In the genomic region with DNA sequence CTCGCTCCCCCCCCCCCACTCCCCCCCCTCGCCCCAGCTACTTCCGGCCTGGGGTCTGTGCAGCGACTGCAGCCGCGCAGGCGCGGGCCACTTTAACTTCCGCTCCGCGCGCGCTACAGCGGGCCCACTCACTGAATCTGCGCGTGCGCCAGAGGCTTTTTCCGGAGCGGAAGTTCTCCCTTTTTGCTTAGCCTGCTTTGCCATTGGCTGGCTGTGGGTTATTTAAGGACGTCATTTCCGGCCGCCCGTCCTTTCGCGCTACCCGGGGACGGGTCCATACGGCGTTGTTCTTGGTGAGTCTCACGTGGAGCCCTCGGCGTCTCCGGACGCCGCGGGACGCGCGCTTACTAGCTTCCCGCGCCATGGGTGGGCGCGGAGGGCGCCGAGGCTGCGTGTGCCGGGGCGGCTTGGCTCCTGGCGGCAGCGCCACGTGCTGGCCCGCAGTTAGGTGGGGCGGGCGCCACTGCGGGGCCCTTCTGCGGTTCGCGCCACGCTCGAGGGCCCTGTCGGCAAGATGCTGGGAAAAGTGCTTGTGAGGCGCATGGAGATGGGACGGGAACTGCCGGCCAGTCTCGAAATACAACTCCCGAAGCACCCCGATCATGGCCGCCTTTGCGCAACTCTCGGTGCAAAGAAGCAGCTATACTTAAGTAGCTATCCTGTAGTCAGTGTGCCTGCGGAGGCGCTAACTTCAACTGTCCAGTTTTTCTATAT, we compare ENCODE assay signal across 8 mouse cellular contexts. TPM values are rescaled to one million over a fixed set of nuclear protein-coding genes. Genes with fewer than 3 reads are reported as not detected.
A peak's percentile ranks its signal among the peaks of the same experiment; 100 is the strongest.
DNase-seq lines count a peak whose midpoint lies in the region; ATAC-seq and TF ChIP-seq lines count a peak whose summit lies in the region.

Gene Rpsa (plus strand): TSS at position 152 of the 714 bp plus-strand sequence.

- no peaks in the 10 kb centered on the region for H3K9me3 ChIP-seq in forebrain, embryonic 10.5 days
- no peaks in the 10 kb centered on the region for H3K9me3 ChIP-seq in heart, embryonic 15.5 days (replicated peaks)
- H3K9me3 ChIP-seq in liver, embryonic 14.5 days (ENCODE audit: control insufficient read depth, low read length), result no peaks in the 10 kb centered on the region
- no peaks in the 10 kb centered on the region for H3K9me3 ChIP-seq in neural tube, embryonic 11.5 days (ENCODE audit: control insufficient read depth, low read length)
- no peaks in the 10 kb centered on the region for H3K9me3 ChIP-seq in stomach, postnatal 0 days (ENCODE audit: control insufficient read depth, low read length)

- H3K9ac ChIP-seq in heart, embryonic 15.5 days, result peak within 1 kb of the TSS; percentile 100
- peak within 1 kb of the TSS; percentile 100 for H3K9ac ChIP-seq in liver, embryonic 14.5 days (replicated peaks)
- peak within 1 kb of the TSS; percentile 97 for H3K9ac ChIP-seq in neural tube, embryonic 11.5 days (ENCODE audit: low read length)
- H3K9ac ChIP-seq in stomach, postnatal 0 days (ENCODE audit: low read length), result peak within 1 kb of the TSS; percentile 97

- no peak for TF ChIP-seq CTCF in liver, embryonic 14.5 days (IDR thresholded peaks at IDR 0.05; ENCODE audit: low read depth)
- no peak for TF ChIP-seq CTCF in stomach, postnatal 0 days (IDR thresholded peaks at IDR 0.05; ENCODE audit: low read depth)

- H3K27ac ChIP-seq in forebrain, embryonic 10.5 days, result peak within 1 kb of the TSS; percentile 100
- peak within 1 kb of the TSS; percentile 95 for H3K27ac ChIP-seq in heart, embryonic 15.5 days
- H3K27ac ChIP-seq in liver, embryonic 14.5 days, result peak within 1 kb of the TSS; percentile 84
- peak within 1 kb of the TSS; percentile 75 for H3K27ac ChIP-seq in neural tube, embryonic 11.5 days (ENCODE audit: low read depth, low read length)
- peak within 1 kb of the TSS; percentile 94 for H3K27ac ChIP-seq in stomach, postnatal 0 days (replicated peaks)

- H3K36me3 ChIP-seq in forebrain, embryonic 10.5 days (replicated peaks), result peaks cover 60% of the 10 kb centered on the region
- peaks cover 51% of the 10 kb centered on the region for H3K36me3 ChIP-seq in heart, embryonic 15.5 days
- peaks cover 63% of the 10 kb centered on the region for H3K36me3 ChIP-seq in liver, embryonic 14.5 days (replicated peaks; ENCODE audit: control insufficient read depth, insufficient read depth, low read depth)
- H3K36me3 ChIP-seq in neural tube, embryonic 11.5 days (ENCODE audit: control insufficient read depth, insufficient read depth, low read length), result peaks cover 11% of the 10 kb centered on the region
- peaks cover 15% of the 10 kb centered on the region; the same call in 1 of the 2 replicates for H3K36me3 ChIP-seq in stomach, postnatal 0 days (ENCODE audit: control insufficient read depth, insufficient read depth, low read length)

- no peaks in the 10 kb centered on the region for H3K27me3 ChIP-seq in forebrain, embryonic 10.5 days (ENCODE audit: poor library complexity, severe bottlenecking)
- H3K27me3 ChIP-seq in heart, embryonic 15.5 days, result no peaks in the 10 kb centered on the region
- H3K27me3 ChIP-seq in liver, embryonic 14.5 days (ENCODE audit: control insufficient read depth, insufficient read depth, low read length), result no peaks in the 10 kb centered on the region
- H3K27me3 ChIP-seq in neural tube, embryonic 11.5 days (ENCODE audit: control insufficient read depth, insufficient read depth, low read length), result no peaks in the 10 kb centered on the region
- H3K27me3 ChIP-seq in stomach, postnatal 0 days (ENCODE audit: control insufficient read depth, insufficient read depth, low read length), result no peaks in the 10 kb centered on the region

- ATAC-seq in heart, embryonic 15.5 days (replicated peaks; ENCODE audit: insufficient number of reproducible peaks, insufficient read depth, low FRiP score, low read depth), result peak; percentile 97
- ATAC-seq in liver, embryonic 14.5 days (ENCODE audit: insufficient read depth), result peak; percentile 92
- ATAC-seq in neural tube, embryonic 11.5 days (ENCODE audit: insufficient read depth, low FRiP score, low TSS enrichment), result peak; percentile 94
- ATAC-seq in stomach, postnatal 0 days (ENCODE audit: low FRiP score, low TSS enrichment), result peak; percentile 97

- H3K4me3 ChIP-seq in forebrain, embryonic 10.5 days, result peak within 1 kb of the TSS; percentile 100
- peak within 1 kb of the TSS; percentile 100 for H3K4me3 ChIP-seq in heart, embryonic 15.5 days
- H3K4me3 ChIP-seq in liver, embryonic 14.5 days (ENCODE audit: insufficient read depth in 1 of 2, low read depth in 2 of 2, low read length in 2 of 2), result peak within 1 kb of the TSS; percentile 90 to 100
- peak within 1 kb of the TSS; percentile 97 for H3K4me3 ChIP-seq in neural tube, embryonic 11.5 days (ENCODE audit: low read depth, low read length)
- H3K4me3 ChIP-seq in stomach, postnatal 0 days (ENCODE audit: low read depth, low read length), result peak within 1 kb of the TSS; percentile 99

- DNase-seq in CD8-positive naive resting alpha-beta T cell, adult 2 months (ENCODE audit: low read depth in 2 of 2, low spot score in 2 of 2), result peak; percentile 96
- DNase-seq in c-Kit-positive CD71-negative TER-119-negative erythroid progenitor cells, embryonic 14.5 days (ENCODE audit: low read depth), result peak; percentile 96
- DNase-seq in forebrain, embryonic 10.5 days (ENCODE audit: extremely low spot score, low spot score), result peak; percentile 99
- peak; percentile 97 to 99 for DNase-seq in kidney, postnatal 25 days
- DNase-seq in liver, embryonic 14.5 days (ENCODE audit: low read depth in 3 of 3, low spot score in 3 of 3), result peak; percentile 93 to 96 (median 93)
- DNase-seq in neural tube, embryonic 11.5 days (ENCODE audit: low spot score), result peak; percentile 98
- DNase-seq in stomach, postnatal 0 days (ENCODE audit: low spot score), result peak; percentile 97

- no peak for TF ChIP-seq EP300 in liver, embryonic 14.5 days (IDR thresholded peaks at IDR 0.05; ENCODE audit: low read depth)
- no peak for TF ChIP-seq EP300 in stomach, postnatal 0 days (optimal IDR thresholded peaks at IDR 0.05)

- peak within 1 kb of the TSS; percentile 74 for H3K4me2 ChIP-seq in heart, embryonic 15.5 days
- H3K4me2 ChIP-seq in liver, embryonic 14.5 days (ENCODE audit: low read depth), result peak within 1 kb of the TSS; percentile 94
- H3K4me2 ChIP-seq in neural tube, embryonic 11.5 days (ENCODE audit: low read depth), result peak within 1 kb of the TSS; percentile 80
- H3K4me2 ChIP-seq in stomach, postnatal 0 days (replicated peaks; ENCODE audit: low read depth), result peak within 1 kb of the TSS; percentile 73

- peaks cover 19% of the 10 kb centered on the region for H3K4me1 ChIP-seq in forebrain, embryonic 10.5 days
- peaks cover 17% of the 10 kb centered on the region for H3K4me1 ChIP-seq in heart, embryonic 15.5 days (replicated peaks)
- peaks cover 13 to 15% of the 10 kb centered on the region in 2 experiments for H3K4me1 ChIP-seq in liver, embryonic 14.5 days (replicated peaks; ENCODE audit: control insufficient read depth in 2 of 2, insufficient read depth in 2 of 2, low read length in 1 of 2)
- peaks cover 11% of the 10 kb centered on the region for H3K4me1 ChIP-seq in neural tube, embryonic 11.5 days (ENCODE audit: control insufficient read depth, insufficient read depth, low read length)
- no peaks in the 10 kb centered on the region for H3K4me1 ChIP-seq in stomach, postnatal 0 days (replicated peaks; ENCODE audit: control insufficient read depth, insufficient read depth)

- WGBS in forebrain, embryonic 10.5 days, result under 1% methylated on average over 72 of the region's 72 CpGs
- WGBS in heart, embryonic 15.5 days, result under 1% methylated on average over 59 of the region's 72 CpGs
- WGBS in liver, embryonic 14.5 days (ENCODE audit: insufficient replicate concordance), result under 1% methylated on average over 72 of the region's 72 CpGs
- under 1% methylated on average over 66 of the region's 72 CpGs for WGBS in neural tube, embryonic 11.5 days
- under 1% methylated on average over 69 of the region's 72 CpGs for WGBS in stomach, postnatal 0 days

RNA-seq across cellular contexts. Expression of gene Rpsa, which starts in this region (rescaled TPM):
- polyA plus RNA-seq in forebrain, embryonic 10.5 days (2016; fragmentation: Nextera tagmentation; extraction: Ambion mirVana), result 1,594 and 1,616 TPM in 2 replicates
- 679 and 834 TPM in 2 replicates for polyA plus RNA-seq in heart, embryonic 15.5 days (2015; fragmentation: Nextera tagmentation; extraction: Ambion mirVana)
- 1,110 and 1,446 TPM in 2 replicates for polyA plus RNA-seq in liver, embryonic 14.5 days (2012; rRNA removed)
- polyA plus RNA-seq in liver, embryonic 14.5 days (2014; fragmentation: Nextera tagmentation; extraction: Ambion mirVana), result 1,498 and 1,559 TPM in 2 replicates
- polyA plus RNA-seq in neural tube, embryonic 11.5 days (2014; fragmentation: Nextera tagmentation; extraction: Ambion mirVana), result 1,461 and 1,514 TPM in 2 replicates
- polyA plus RNA-seq in stomach, postnatal 0 days (2015; fragmentation: Nextera tagmentation; extraction: Ambion mirVana), result 941 and 957 TPM in 2 replicates

Comparison
In these comparisons a context has a peak if more than half of its experiments do, and no peak if none do; other contexts are left out.
1. Peak in every context shown above with its lines: DNase-seq, ATAC-seq, H3K4me3 ChIP-seq and H3K27ac ChIP-seq.